Mouse (Mus musculus) liver, embryonic 11.5 days (tissue): ENCODE data around the gene Scgb1c1. TPM values are rescaled to one million over a fixed set of nuclear protein-coding genes. Genes with fewer than 3 reads are reported as not detected.
A peak's percentile ranks its signal among the peaks of the same experiment; 100 is the strongest.

Experiments used
- ATAC-seq: fragments of 200-750 bp; cut with Nextera tagmentation; replicated peaks from 2 replicates; pipeline ENCODE4 v1.8.0; 2017; ENCODE audit warnings: moderate number of reproducible peaks, mild to moderate bottlenecking, moderate TSS enrichment, moderate library complexity; ENCODE audit not compliant: low FRiP score
- DNase-seq: peaks from one replicate; pipeline ENCODE4 v3.0.0-alpha.2; 2017; ENCODE audit warnings: low spot score
- H3K27ac ChIP-seq: fragments of 300-500 bp; sonication (generic); 2 replicates; pipeline ENCODE4 v1.5.1; 2014; ENCODE audit warnings: mild to moderate bottlenecking, low read depth, low read length, control low read depth
- H3K27me3 ChIP-seq: fragments of 300-500 bp; sonication (generic); replicated peaks from 2 replicates; pipeline ENCODE4 v1.6.1; 2014; ENCODE audit warnings: low read length, mixed read lengths; ENCODE audit not compliant: control insufficient read depth, insufficient read depth
- H3K36me3 ChIP-seq: fragments of 300-500 bp; sonication (generic); 2 replicates; pipeline ENCODE4 v1.6.1; 2014; ENCODE audit warnings: mild to moderate bottlenecking, low read length, moderate library complexity, mixed read lengths; ENCODE audit not compliant: control insufficient read depth, insufficient read depth
- H3K4me1 ChIP-seq: fragments of 300-500 bp; sonication (generic); replicated peaks from 2 replicates; pipeline ENCODE4 v1.6.1; 2014; ENCODE audit warnings: low read length, mixed read lengths; ENCODE audit not compliant: control insufficient read depth, insufficient read depth
- H3K4me2 ChIP-seq: fragments of 300-500 bp; sonication (generic); 2 replicates; pipeline ENCODE4 v1.6.1; 2014; ENCODE audit warnings: mild to moderate bottlenecking, control low read depth, moderate library complexity
- H3K4me3 ChIP-seq: fragments of 300-500 bp; sonication (generic); 2 replicates; pipeline ENCODE4 v1.5.1; 2014; ENCODE audit warnings: low read depth, low read length, control low read depth
- H3K9ac ChIP-seq: fragments of 300-500 bp; sonication (generic); 2 replicates; pipeline ENCODE4 v1.6.1; 2014; ENCODE audit warnings: low read depth, low read length, control low read depth
- H3K9me3 ChIP-seq: fragments of 300-500 bp; sonication (generic); 2 replicates; pipeline ENCODE4 v1.6.1; 2016; ENCODE audit warnings: low read length, inconsistent platforms, mixed read lengths; ENCODE audit not compliant: control insufficient read depth
- WGBS: fragments of 180-500 bp; shearing (Covaris S2); extraction: QIAGEN DNeasy Blood & Tissue Kit; methylation state at CpG from one replicate; pipeline ENCODE4 v1.1.7; 2014; 5-methylcytosine and 5-hydroxymethylcytosine counted together
- polyA plus RNA-seq: library from polyadenylated mRNA; unstranded; fragments of >200 nt; fragmentation: Nextera tagmentation; extraction: Ambion mirVana; gene quantifications from 2 replicates; pipeline ENCODE4 v1.2.1, GENCODE M21; 2014

The Scgb1c1 gene
- polyA plus RNA-seq, 1 experiment from 2014 or later, result not detected

GRCm38 (mm10) chr7:140858746-140859145 is 13.4 kb downstream of the Scgb1c1 start:
- peaks cover 40% of the 10 kb centered on the region for H3K36me3 ChIP-seq
- ATAC-seq, result no peak
- peak overlapping the region; percentile 67; the same call in 1 of the 2 replicates for H3K4me3 ChIP-seq
- no peaks in the 10 kb centered on the region for H3K27me3 ChIP-seq
- peaks cover 17% of the 10 kb centered on the region for H3K4me1 ChIP-seq
- H3K27ac ChIP-seq, result no peak overlapping the region
- 94% methylated on average over 8 of the region's 8 CpGs for WGBS
- H3K4me2 ChIP-seq, result peak overlapping the region; percentile 99
- H3K9ac ChIP-seq, result no peak overlapping the region
- H3K9me3 ChIP-seq, result no peaks in the 10 kb centered on the region
- no peak for DNase-seq

GRCm38 (mm10) chr7:140859997-140860396 is 14.7 kb downstream of the Scgb1c1 start:
- H3K4me2 ChIP-seq, result no peak overlapping the region
- 80% methylated on average over 6 of the region's 6 CpGs for WGBS
- ATAC-seq (no peak), DNase-seq (no peak)
- no peak overlapping the region for H3K9ac ChIP-seq
- no peaks in the 10 kb centered on the region for H3K27me3 ChIP-seq
- H3K4me3 ChIP-seq, result no peak overlapping the region
- no peak overlapping the region for H3K27ac ChIP-seq
- no peaks in the 10 kb centered on the region for H3K9me3 ChIP-seq
- H3K4me1 ChIP-seq, result peaks cover 15% of the 10 kb centered on the region
- peaks cover 40% of the 10 kb centered on the region for H3K36me3 ChIP-seq

- DNase-seq, result no peak
- H3K4me2 ChIP-seq, result no peak overlapping the region
- 89% methylated on average over 5 of the region's 5 CpGs for WGBS
- no peak overlapping the region for H3K27ac ChIP-seq
- no peak for ATAC-seq
- H3K9me3 ChIP-seq, result no peaks in the 10 kb centered on the region
- peaks cover 9% of the 10 kb centered on the region for H3K4me1 ChIP-seq
- H3K4me3 ChIP-seq, result no peak overlapping the region
- no peaks in the 10 kb centered on the region for H3K27me3 ChIP-seq
- H3K9ac ChIP-seq, result no peak overlapping the region
- peaks cover 40% of the 10 kb centered on the region for H3K36me3 ChIP-seq
Measured at GRCm38 (mm10) chr7:140860728-140861127, 15.4 kb downstream of the Scgb1c1 start.

GRCm38 (mm10) chr7:140864761-140865160 is 19.4 kb downstream of the Scgb1c1 start:
- WGBS, result 89% methylated on average over 12 of the region's 12 CpGs
- peaks cover 39% of the 10 kb centered on the region for H3K36me3 ChIP-seq

GRCm38 (mm10) chr7:140874224-140874623 is 28.9 kb downstream of the Scgb1c1 start:
- no peak overlapping the region for H3K4me2 ChIP-seq
- DNase-seq (no peak), ATAC-seq (no peak)
- H3K4me3 ChIP-seq, result no peak overlapping the region
- H3K27ac ChIP-seq, result 0 out of 2 replicates have a peak overlapping the region, but pooled peaks have one; percentile 19
- H3K36me3 ChIP-seq, result peaks cover 10% of the 10 kb centered on the region; the same call in 1 of the 2 replicates
- peaks cover 7% of the 10 kb centered on the region; the same call in 1 of the 2 replicates for H3K4me1 ChIP-seq
- no peak overlapping the region for H3K9ac ChIP-seq
- no peaks in the 10 kb centered on the region for H3K27me3 ChIP-seq
- 66% methylated on average over 4 of the region's 4 CpGs for WGBS
- no peaks in the 10 kb centered on the region for H3K9me3 ChIP-seq

More at GRCm38 (mm10) chr7:140864761-140865160, 19.4 kb downstream of the Scgb1c1 start:
- ATAC-seq (no peak), DNase-seq (no peak)
- no peaks in the 10 kb centered on the region for H3K9me3 ChIP-seq
- no peak overlapping the region for H3K9ac ChIP-seq
- no peaks in the 10 kb centered on the region for H3K27me3 ChIP-seq
- H3K27ac ChIP-seq, result no peak overlapping the region
- H3K4me3 ChIP-seq, result no peak overlapping the region
- H3K4me1 ChIP-seq, result no peaks in the 10 kb centered on the region
- no peak overlapping the region for H3K4me2 ChIP-seq

GRCm38 (mm10) chr7:140877364-140877763 is 32.0 kb downstream of the Scgb1c1 start:
- H3K9ac ChIP-seq, result no peak overlapping the region
- 78% methylated on average over 6 of the region's 6 CpGs for WGBS
- H3K36me3 ChIP-seq, result 0 out of 2 replicates have a peak, but pooled peaks cover 8% of the 10 kb centered on the region
- H3K4me2 ChIP-seq, result no peak overlapping the region
- no peaks in the 10 kb centered on the region for H3K9me3 ChIP-seq
- H3K4me1 ChIP-seq, result peaks cover 20% of the 10 kb centered on the region; the same call in 1 of the 2 replicates
- ATAC-seq (no peak), DNase-seq (no peak)
- no peaks in the 10 kb centered on the region for H3K27me3 ChIP-seq
- no peak overlapping the region for H3K27ac ChIP-seq
- H3K4me3 ChIP-seq, result no peak overlapping the region

- Histone ChIP-seq H3K4me1 (peaks cover 29% of the 10 kb centered on the region), H3K27me3 (no peaks in the 10 kb centered on the region), H3K4me3 (peak overlapping the region; percentile 12; the same call in 1 of the 2 replicates), H3K36me3 (0 out of 2 replicates have a peak, but pooled peaks cover 4% of the 10 kb centered on the region), H3K9ac (peak overlapping the region; percentile 10; the same call in 1 of the 2 replicates), H3K27ac (0 out of 2 replicates have a peak overlapping the region, but pooled peaks have one; percentile 5), H3K4me2 (peak overlapping the region; percentile 95), H3K9me3 (no peaks in the 10 kb centered on the region)
- no peak for DNase-seq
- no peak for ATAC-seq
- 62% methylated on average over 7 of the region's 7 CpGs for WGBS
Measured at GRCm38 (mm10) chr7:140879355-140879754, 34.0 kb downstream of the Scgb1c1 start.

GRCm38 (mm10) chr7:140880419-140880818 is 35.1 kb downstream of the Scgb1c1 start:
- Histone ChIP-seq H3K27ac (peak overlapping the region; percentile 58), H3K9ac (peak overlapping the region; percentile 72), H3K4me3 (peak overlapping the region; percentile 85), H3K27me3 (no peaks in the 10 kb centered on the region), H3K4me1 (peaks cover 29% of the 10 kb centered on the region), H3K9me3 (no peaks in the 10 kb centered on the region), H3K36me3 (0 out of 2 replicates have a peak, but pooled peaks cover 4% of the 10 kb centered on the region), H3K4me2 (peak overlapping the region; percentile 95)
- DNase-seq, result no peak
- 70% methylated on average over 3 of the region's 3 CpGs for WGBS
- no peak for ATAC-seq

GRCm38 (mm10) chr7:140880865-140881515 is 35.6 kb downstream of the Scgb1c1 start:
- Histone ChIP-seq H3K9me3 (no peaks in the 10 kb centered on the region), H3K4me1 (peaks cover 29% of the 10 kb centered on the region), H3K4me2 (peak overlapping the region; percentile 95), H3K27me3 (no peaks in the 10 kb centered on the region), H3K4me3 (peak overlapping the region; percentile 85), H3K9ac (peak overlapping the region; percentile 72), H3K27ac (peak overlapping the region; percentile 91), H3K36me3 (0 out of 2 replicates have a peak, but pooled peaks cover 4% of the 10 kb centered on the region)
- ATAC-seq, result no peak
- 20% methylated on average over 8 of the region's 8 CpGs for WGBS
- DNase-seq, result no peak
